Mouse (Mus musculus) 416B (cell line): ENCODE measurements around the gene Rgs9.
"Not testable (repeated sequence)": the region's sequence is repeated elsewhere in the genome, so short reads cannot be mapped to it uniquely, and the experiment has no call there.

ENCODE experiments used
- DNase-seq: peaks from one replicate; pipeline ENCODE4 v3.0.0; 2011; ENCODE audit warnings: low read depth

Rgs9 gene

GRCm38 (mm10) chr11:109305680-109306079 lies 7.8 kb upstream of the Rgs9 start:
- DNase-seq: no peak

DNA sequence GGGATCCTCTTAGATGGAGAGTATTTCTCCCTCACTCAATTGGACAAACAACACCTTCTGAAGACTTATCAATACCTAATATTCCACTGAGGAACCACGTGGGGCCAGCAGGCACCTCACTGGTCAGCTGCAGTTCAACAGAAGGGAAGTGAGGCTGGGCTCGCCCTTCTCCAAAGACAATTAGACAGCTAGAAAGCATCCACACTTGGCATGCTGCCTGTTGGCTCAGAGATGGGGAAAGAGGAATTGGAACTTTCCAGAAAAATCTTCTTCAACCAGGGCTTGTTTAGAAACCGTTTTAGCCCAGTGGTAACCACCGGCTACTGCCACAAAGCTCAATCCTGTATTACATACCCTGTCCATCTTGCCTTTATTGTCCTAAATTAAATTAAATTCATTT lies 4.4 kb upstream of the Rgs9 start:
- no peak for DNase-seq

- no peak for DNase-seq
Observed at GRCm38 (mm10) chr11:109297031-109297430, 898 bp downstream of the Rgs9 start.

DNA sequence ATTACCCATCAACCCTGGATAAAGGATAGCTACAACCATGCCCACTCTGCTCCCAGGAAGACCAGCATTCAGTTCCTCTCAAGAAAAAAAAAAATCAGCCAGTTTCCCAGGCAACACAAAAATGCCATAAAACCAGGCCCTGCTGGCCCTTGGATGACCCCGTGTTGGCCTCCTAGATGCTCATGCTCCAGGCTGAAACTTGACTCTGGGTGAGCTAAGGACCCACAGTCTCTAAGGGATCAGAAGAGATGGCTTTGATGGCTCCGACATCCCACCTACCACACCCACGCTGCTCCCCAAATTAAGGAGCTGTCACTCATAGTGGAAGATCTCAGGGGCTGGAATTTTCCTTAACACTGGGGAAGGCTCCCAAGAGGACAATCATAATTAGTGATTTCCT lies 5.9 kb downstream of the Rgs9 start:
- DNase-seq: no peak

DNA sequence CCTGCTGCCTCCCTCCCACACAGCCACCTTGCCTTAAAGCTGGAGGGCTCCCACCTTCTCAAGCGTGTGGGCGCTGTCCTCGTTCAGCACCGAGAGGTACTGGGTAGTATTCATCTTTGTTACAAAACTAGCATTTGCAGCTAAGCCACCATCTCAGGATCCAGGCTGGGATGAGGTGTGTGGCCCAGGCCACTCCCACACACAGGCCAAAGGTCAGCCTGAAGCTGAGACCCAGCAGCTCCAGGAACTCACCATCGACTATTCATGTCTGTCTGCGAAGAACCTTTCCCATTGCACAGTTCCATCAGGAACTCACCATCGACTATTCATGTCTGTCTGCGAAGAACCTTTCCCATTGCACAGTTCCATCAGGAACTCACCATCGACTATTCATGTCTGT lies 8.6 kb downstream of the Rgs9 start:
- not testable (repeated sequence) for DNase-seq

DNA sequence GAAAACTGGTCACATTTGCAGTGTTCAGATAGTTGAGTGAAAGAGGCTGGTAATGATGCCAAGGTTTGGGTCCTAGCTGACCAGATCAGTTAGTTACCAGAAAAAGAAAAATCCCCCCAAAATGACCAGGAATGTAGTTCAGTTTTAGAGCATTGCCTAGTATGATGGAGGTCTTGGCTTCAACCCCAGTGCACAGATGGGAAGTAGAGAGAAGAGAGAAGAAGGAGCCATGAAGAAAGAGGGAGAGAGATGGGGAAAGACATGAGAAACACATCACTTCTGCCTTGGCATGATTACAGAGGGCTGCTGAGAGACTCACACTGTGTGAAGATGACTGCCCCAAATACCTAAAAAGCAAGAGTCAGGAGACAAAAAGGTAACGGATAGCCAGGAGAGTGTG lies 13.1 kb downstream of the Rgs9 start:
- no peak for DNase-seq

DNA sequence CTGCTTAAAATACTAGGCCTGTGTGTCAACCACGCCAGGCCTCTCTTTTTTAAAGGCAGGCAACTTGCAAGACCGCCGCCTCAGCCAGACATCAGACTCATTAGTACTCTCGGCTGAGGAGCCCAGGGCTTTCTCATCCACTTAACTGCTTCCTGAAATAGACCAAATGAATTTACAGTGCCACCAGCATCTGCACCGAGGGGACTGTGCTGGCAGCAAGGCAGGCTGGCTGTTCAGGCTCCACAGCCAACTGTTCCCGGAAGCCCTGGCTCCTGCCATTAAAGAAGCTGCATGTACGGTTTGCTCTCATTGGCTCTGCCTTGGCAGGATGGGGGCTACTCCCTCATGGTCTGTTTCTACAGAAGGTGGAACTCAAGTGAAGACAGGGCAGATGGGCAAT lies 19.7 kb downstream of the Rgs9 start:
- DNase-seq: no peak

DNA sequence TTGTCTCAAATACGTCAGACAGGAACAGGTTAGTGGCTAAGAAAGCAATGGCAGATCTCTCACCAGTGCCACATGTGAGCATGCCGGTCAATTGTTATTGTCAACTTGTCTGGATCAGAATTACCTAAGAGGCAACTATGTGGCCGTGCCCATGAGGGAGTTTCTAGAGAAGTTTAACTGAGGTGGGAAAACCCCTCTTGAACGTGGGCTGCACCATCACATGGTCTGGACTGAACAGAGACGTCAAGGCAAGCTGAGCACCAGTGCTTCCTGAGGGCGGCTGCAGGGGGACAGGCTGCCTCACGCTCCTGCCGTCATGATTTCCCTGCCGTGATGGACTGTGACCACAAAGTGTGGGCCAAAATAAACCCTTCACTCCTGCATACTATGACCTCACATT lies 26.5 kb downstream of the Rgs9 start:
- no peak for DNase-seq

DNA sequence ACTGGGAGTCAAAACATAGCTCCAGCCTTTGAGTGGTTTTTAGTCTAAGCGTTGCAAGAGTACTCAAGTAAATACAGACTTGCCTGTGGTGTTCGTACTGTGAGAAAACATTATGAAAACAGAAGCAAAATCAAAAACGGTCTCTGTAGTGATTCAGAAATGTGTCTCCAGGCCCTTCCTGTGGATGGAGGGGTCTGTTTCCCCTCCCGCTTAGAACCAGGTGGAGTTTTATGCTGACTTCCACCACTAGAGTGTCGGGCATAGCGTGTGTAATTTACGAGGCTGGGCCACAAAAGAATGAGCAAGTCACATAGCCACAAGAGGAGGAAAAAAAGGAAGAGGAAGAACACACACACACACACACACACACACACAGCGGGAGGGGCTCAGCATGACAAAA lies 27.6 kb downstream of the Rgs9 start:
- DNase-seq: peak; percentile 67

GRCm38 (mm10) chr11:109269662-109270341 lies 28.1 kb downstream of the Rgs9 start:
- DNase-seq: peak; percentile 90

DNA sequence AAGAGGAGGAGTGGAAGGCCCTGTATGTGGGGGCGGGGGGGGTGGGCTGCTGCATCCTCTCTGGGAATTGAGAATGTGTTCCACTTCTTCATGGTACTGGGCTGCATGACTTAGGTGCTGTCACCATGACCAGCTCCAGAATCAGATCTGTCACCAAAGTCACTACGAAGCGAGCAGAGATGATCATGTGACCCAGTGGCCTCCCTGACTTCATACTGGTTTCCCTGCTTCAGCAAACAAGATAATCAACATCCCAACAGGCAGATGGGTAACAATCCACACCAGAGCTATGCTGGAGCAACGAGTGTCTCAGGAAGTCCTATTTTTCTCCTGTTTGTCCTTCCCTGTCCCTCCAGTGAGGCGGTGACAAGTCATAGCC lies 28.7 kb downstream of the Rgs9 start:
- DNase-seq: no peak

DNA sequence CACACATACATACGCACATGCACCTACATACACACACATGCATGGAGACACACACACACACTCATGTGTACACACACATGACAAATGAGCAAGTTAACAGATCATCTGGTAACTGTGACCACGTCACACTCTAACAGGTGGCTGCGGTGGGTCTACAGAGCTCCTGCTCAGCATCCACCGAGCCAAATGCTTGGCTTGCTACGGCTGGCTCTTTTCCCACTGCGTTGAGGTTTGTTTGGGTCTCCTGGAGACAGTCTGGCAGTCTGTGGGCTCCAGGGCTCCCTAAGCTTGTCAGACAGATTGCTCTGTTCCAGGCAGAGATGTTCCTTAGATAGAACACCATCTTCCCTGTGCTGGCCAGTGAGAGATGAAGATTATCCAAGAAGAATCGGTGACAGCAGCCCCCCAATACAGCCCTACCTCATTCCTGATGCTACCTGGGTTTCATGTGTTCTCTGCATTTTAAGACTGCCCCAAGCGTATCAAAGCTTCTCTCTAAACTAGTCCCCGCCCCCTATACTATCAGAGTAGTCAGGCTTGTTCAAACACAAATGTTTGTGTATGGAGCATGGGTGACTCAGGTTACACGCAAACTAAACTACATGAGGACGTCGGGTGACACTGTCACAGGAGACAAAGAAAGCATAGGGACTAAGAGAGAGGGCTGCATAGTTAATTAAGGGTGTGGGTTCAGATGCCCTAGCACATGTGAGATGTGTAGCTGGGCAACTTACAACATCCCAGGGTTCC lies 31.6 kb downstream of the Rgs9 start:
- DNase-seq: no peak

GRCm38 (mm10) chr11:109264159-109264768 lies 33.7 kb downstream of the Rgs9 start:
- peak; percentile 71 for DNase-seq

GRCm38 (mm10) chr11:109260561-109260960 lies 37.4 kb downstream of the Rgs9 start:
- DNase-seq: peak; percentile 64

DNA sequence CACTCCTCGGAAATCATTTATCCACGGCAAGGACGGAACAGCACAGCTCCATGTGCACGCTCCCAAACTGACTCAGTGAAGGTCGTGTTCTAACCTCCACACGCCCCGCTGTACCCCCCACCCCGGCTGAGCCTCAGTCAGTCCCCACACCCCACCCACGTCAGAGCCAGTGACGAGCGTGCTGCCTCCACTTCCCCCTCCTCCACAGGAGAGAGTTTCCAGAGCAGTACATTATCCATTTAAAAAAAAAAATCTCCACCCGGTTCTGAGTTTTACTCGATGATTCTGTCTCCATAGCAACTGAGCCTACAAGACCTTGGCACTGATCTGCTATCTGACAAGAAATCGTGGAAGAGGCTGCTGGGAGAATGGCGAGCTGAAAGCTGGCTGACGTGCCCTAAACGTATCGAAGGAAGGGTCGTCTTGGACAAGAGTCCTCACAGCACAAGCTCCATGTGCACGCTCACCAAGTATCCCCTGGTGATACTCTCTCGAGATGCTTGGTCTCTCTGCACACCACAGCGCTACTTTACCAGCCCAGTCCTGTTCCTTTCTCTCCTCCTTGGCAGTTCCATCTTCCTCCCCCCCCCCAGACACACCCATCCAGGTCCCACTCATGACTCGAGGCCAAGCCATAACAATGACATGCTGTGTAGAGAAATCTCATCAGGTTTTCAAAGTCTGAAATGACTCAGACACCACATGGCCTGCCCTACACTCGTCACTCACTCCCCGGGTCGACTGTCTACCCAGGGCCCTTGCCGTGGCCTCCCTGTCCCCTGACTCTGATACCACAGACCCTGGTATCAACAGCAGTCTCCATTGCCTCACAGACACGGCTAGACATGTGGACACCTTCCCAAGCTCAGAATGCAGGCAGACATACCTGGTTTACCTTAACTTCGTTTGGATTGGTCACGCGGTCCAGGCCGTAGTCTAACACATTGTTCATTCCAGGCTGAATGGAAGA lies 38.7 kb downstream of the Rgs9 start:
- no peak for DNase-seq

GRCm38 (mm10) chr11:109257824-109258223 lies 40.1 kb downstream of the Rgs9 start:
- no peak for DNase-seq

DNA sequence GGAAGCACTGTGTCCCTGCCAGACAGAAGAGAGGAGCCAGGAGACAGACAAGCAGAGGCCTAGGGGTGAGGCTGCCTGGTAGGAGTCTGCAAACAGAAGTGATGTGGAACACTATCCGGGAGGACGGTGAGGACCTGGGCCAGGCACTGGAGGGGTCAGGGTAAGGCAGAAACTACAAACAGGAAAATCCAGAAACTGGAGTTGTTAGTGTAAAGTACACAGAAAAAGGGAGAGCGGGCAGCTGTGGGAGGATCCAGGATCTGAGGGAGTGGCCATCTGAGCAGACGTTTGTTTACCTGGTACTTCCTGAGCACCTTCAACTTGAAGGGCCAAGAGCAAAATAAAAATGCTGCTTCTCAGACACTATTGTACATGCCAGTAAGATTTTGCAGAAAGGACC lies 42.9 kb downstream of the Rgs9 start:
- no peak for DNase-seq

GRCm38 (mm10) chr11:109252483-109252882 lies 45.4 kb downstream of the Rgs9 start:
- no peak for DNase-seq

GRCm38 (mm10) chr11:109250566-109250965 lies 47.4 kb downstream of the Rgs9 start:
- DNase-seq: no peak

- peak; percentile 23 for DNase-seq
Observed at GRCm38 (mm10) chr11:109246920-109247319, 51.0 kb downstream of the Rgs9 start.

DNA sequence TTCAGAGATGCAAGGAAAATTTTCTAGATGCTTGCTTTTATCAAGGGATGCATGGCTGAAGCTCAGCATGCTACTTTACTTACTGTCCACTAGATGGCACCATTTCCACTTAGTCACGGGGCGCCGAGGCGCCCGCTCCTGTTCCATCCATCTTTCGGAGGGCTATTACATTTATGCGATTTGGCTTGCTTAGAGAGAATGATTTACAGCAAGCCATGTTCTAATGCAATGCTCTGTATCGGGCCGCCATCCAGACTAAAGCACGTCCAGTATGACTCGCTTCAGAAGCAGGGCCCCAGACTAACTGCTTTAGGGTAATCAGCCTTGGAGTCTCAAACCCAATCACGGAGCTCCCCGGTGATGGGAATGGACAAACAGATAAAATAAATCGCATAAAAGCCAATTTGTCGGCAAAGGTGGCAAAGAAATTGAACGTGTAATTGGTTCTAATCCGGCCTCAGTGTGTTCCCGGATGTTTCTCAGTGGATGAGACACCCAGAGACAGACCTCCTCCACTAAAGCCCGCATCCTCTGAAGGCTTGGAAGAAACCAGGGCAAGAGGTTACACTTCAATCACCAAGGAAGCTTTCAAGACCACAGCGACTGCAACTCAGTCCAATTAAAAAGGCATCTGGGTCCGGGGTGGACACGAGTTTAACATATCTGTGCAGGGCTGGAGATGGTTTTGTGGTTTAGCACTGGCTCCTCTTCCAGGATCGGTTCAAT lies 53.1 kb downstream of the Rgs9 start:
- peak; percentile 71 for DNase-seq

DNA sequence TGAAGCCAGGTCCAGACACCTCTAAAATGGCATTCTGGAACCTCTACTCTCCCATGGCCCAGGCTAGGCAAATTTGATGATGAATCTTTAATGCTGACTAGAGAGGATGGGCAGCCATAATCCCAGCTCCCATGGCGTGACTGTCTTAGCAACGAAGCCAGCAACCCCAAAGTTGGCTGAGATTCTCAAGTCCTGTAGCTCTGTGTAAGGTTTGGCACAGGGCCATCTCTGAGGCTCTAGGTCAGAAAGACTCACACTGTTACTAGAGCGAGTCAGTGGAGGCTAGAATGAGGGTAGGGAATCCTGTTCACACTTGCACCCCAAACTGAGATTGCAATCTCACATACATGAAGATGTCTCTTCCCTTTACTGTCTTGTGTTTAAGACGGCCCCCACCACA lies 57.8 kb downstream of the Rgs9 start:
- no peak for DNase-seq
